Mouse (Mus musculus) frontal cortex, postnatal 14 days (tissue): ENCODE measurements around the gene Ewsr1.
"Not testable (repeated sequence)": the region's sequence is repeated elsewhere in the genome, so short reads cannot be mapped to it uniquely, and the experiment has no call there.

ENCODE experiments used
- DNase-seq, 2 experiments: peaks; one replicate each; pipeline ENCODE4 v3.0.0; 2022; ENCODE audit warnings: low spot score in 2 of 2

Gene Ewsr1

GRCm38 (mm10) chr11:5096480-5097020, 2.5 kb downstream of the Ewsr1 start:
- no peak for DNase-seq

- DNase-seq, result no peak
Measured at GRCm38 (mm10) chr11:5095877-5096276, 3.2 kb downstream of the Ewsr1 start.

GRCm38 (mm10) chr11:5091706-5092105, 7.4 kb downstream of the Ewsr1 start:
- DNase-seq, result no peak

GRCm38 (mm10) chr11:5089147-5089546, 9.9 kb downstream of the Ewsr1 start:
- no peak for DNase-seq

GRCm38 (mm10) chr11:5076843-5077242, 22.2 kb downstream of the Ewsr1 start:
- DNase-seq, result not testable (repeated sequence)

GRCm38 (mm10) chr11:5075760-5076159, 23.3 kb downstream of the Ewsr1 start:
- DNase-seq, result no peak

GRCm38 (mm10) chr11:5074882-5075281, 24.2 kb downstream of the Ewsr1 start:
- no peak for DNase-seq

- no peak for DNase-seq
Measured at GRCm38 (mm10) chr11:5068126-5068971, 30.7 kb downstream of the Ewsr1 start.

GRCm38 (mm10) chr11:5067063-5067462, 32.0 kb downstream of the Ewsr1 start:
- DNase-seq, result no peak

GRCm38 (mm10) chr11:5065056-5065821, 33.8 kb downstream of the Ewsr1 start, which contains the start of gene Gas2l1:
Gas2l1 (minus strand) TSS chr11:5065327.
- peak; percentile 67 to 79 for DNase-seq

GRCm38 (mm10) chr11:5064282-5065055, 34.6 kb downstream of the Ewsr1 start:
- no peak for DNase-seq

GRCm38 (mm10) chr11:5063561-5064281, 35.3 kb downstream of the Ewsr1 start:
- DNase-seq, result peak in 1 of 2 experiments; percentile 31

GRCm38 (mm10) chr11:5062860-5063505, 36.1 kb downstream of the Ewsr1 start:
- no peak for DNase-seq

- no peak for DNase-seq
Measured at GRCm38 (mm10) chr11:5062326-5062725, 36.7 kb downstream of the Ewsr1 start.

- DNase-seq, result peak; percentile 90 to 91
Measured at GRCm38 (mm10) chr11:5061413-5062139, 37.5 kb downstream of the Ewsr1 start.

- DNase-seq, result no peak
Measured at GRCm38 (mm10) chr11:5060756-5061412, 38.2 kb downstream of the Ewsr1 start.

- DNase-seq, result peak; percentile 48 to 56
Measured at GRCm38 (mm10) chr11:5059704-5060156, 39.3 kb downstream of the Ewsr1 start.

GRCm38 (mm10) chr11:5059230-5059629, 39.8 kb downstream of the Ewsr1 start:
- DNase-seq, result no peak

GRCm38 (mm10) chr11:5058783-5059182, 40.3 kb downstream of the Ewsr1 start:
- no peak for DNase-seq
